Mouse (Mus musculus) CH12.LX (cell line): ENCODE results near the gene Plxdc1. TPM values are rescaled to one million over a fixed set of nuclear protein-coding genes. Genes with fewer than 3 reads are reported as not detected.
A peak's percentile ranks its signal among the peaks of the same experiment; 100 is the strongest.

ENCODE experiments used
- DNase-seq: peaks from one replicate; pipeline ENCODE4 v3.0.0-alpha.2; 2013; ENCODE audit errors: extremely low read depth
- H3K27ac ChIP-seq: 2 replicates; pipeline ENCODE4 v1.5.1; 2012; ENCODE audit warnings: low read depth, mild to moderate bottlenecking, control low read depth, moderate library complexity; ENCODE audit not compliant: insufficient read depth
- H3K27me3 ChIP-seq: replicated peaks from 2 replicates; pipeline ENCODE3; 2012; ENCODE audit warnings: inconsistent platforms
- H3K36me3 ChIP-seq, 2 experiments: replicated peaks in 1 of 2; 2 replicates each; pipeline versions ENCODE3 to v1.6.1; 2012; ENCODE audit warnings: inconsistent platforms in 1 of 2, low read length in 1 of 2, mild to moderate bottlenecking in 1 of 2, mixed read lengths in 1 of 2, moderate library complexity in 1 of 2; ENCODE audit not compliant: control insufficient read depth in 1 of 2, insufficient read depth in 1 of 2
- H3K4me1 ChIP-seq, 2 experiments: 2 replicates each; pipeline ENCODE4 v1.6.1; 2012; ENCODE audit warnings: inconsistent platforms in 1 of 2, moderate library complexity in 1 of 2; ENCODE audit not compliant: insufficient read depth in 2 of 2, control insufficient read depth in 1 of 2
- H3K4me2 ChIP-seq: 2 replicates; pipeline ENCODE4 v1.6.1; 2012; ENCODE audit warnings: low read depth, mild to moderate bottlenecking, control low read depth; ENCODE audit not compliant: poor library complexity, insufficient read depth, severe bottlenecking
- H3K4me3 ChIP-seq, 3 experiments: fragments of 150-350 bp in 1 of 3; sonication (generic) in 1 of 3; replicated peaks in 1 of 3; 2 replicates each; pipeline versions ENCODE3 to v1.5.1; 2011 to 2012; ENCODE audit warnings: low read depth in 2 of 3, low read length in 2 of 3, mild to moderate bottlenecking in 2 of 3, moderate library complexity in 2 of 3, control low read depth in 1 of 3, improper control_type of control experiment in 1 of 3, inconsistent platforms in 1 of 3, mixed read lengths in 1 of 3; ENCODE audit not compliant: poor library complexity in 1 of 3
- H3K79me2 ChIP-seq: replicated peaks from 2 replicates; pipeline ENCODE4 v1.6.1; 2012; ENCODE audit warnings: mild to moderate bottlenecking, moderate library complexity; ENCODE audit not compliant: control insufficient read depth, poor library complexity, insufficient read depth, severe bottlenecking; ENCODE audit errors: extremely low read depth
- H3K9ac ChIP-seq: 2 replicates; pipeline ENCODE4 v1.6.1; 2012; ENCODE audit warnings: low read depth, mild to moderate bottlenecking, control low read depth, moderate library complexity; ENCODE audit not compliant: insufficient read depth
- H3K9me3 ChIP-seq: replicated peaks from 2 replicates; pipeline ENCODE3; 2012; ENCODE audit warnings: low read length, inconsistent platforms, mixed read lengths
- CHD1 ChIP-seq: IDR thresholded peaks from 2 replicates; pipeline ENCODE4 v1.6.1; 2012; ENCODE audit warnings: low read depth, low read length, improper control_type of control experiment, inconsistent platforms
- E2F4 ChIP-seq: IDR thresholded peaks from 2 replicates; pipeline ENCODE4 v1.6.1; 2011; ENCODE audit warnings: low read depth, low read length, improper control_type of control experiment; ENCODE audit not compliant: insufficient replicate concordance
- ELF1 ChIP-seq: IDR thresholded peaks from 2 replicates; pipeline ENCODE4 v1.6.1; 2014; ENCODE audit warnings: low read depth, mild to moderate bottlenecking, inconsistent platforms, low read length, improper control_type of control experiment
- HCFC1 ChIP-seq: IDR thresholded peaks from 2 replicates; pipeline ENCODE4 v1.6.1; 2012; ENCODE audit warnings: low read depth, mild to moderate bottlenecking, inconsistent platforms, low read length, improper control_type of control experiment
- MAFK ChIP-seq: IDR thresholded peaks from 2 replicates; pipeline ENCODE4 v1.6.1; 2011; ENCODE audit warnings: low read length, improper control_type of control experiment; ENCODE audit not compliant: insufficient replicate concordance
- MAX ChIP-seq: IDR thresholded peaks from 2 replicates; pipeline ENCODE4 v1.6.1; 2011; ENCODE audit warnings: low read length, improper control_type of control experiment
- MAZ ChIP-seq: IDR thresholded peaks from 2 replicates; pipeline ENCODE4 v1.6.1; 2012; ENCODE audit warnings: low read depth, mild to moderate bottlenecking, inconsistent platforms, low read length, improper control_type of control experiment, moderate library complexity
- NRF1 ChIP-seq: IDR thresholded peaks from 2 replicates; pipeline ENCODE4 v1.6.1; 2014; ENCODE audit warnings: low read depth, mild to moderate bottlenecking, inconsistent platforms, low read length, improper control_type of control experiment, moderate library complexity
- POLR2AphosphoS2 ChIP-seq: IDR thresholded peaks from 2 replicates; pipeline ENCODE4 v1.6.1; 2011; ENCODE audit warnings: low read depth, low read length, improper control_type of control experiment
- RCOR1 ChIP-seq: conservative IDR thresholded peaks from 2 replicates; pipeline ENCODE4 v1.6.1; 2012; ENCODE audit warnings: low read depth, mild to moderate bottlenecking, inconsistent platforms, low read length, improper control_type of control experiment
- TBP ChIP-seq: conservative IDR thresholded peaks from 2 replicates; pipeline ENCODE4 v1.6.1; 2011; ENCODE audit warnings: low read depth, low read length, improper control_type of control experiment
- ZNF384 ChIP-seq: IDR thresholded peaks from 2 replicates; pipeline ENCODE4 v1.6.1; 2012; ENCODE audit warnings: low read depth, low read length, improper control_type of control experiment, inconsistent platforms
- dilution Hi-C: fragments of 300-500 bp; cut with MboI; formaldehyde crosslinking; loops from 2 replicates; pipeline ENCODE4 v1.14.3; 2020; ENCODE audit warnings: low sequenced_read_pairs; ENCODE audit not compliant: extremely low pct_unique_long_range_greater_than_20kb, extremely low pct_ligation_motif_present
- in situ Hi-C: fragments of 300-500 bp; cut with MboI; formaldehyde crosslinking; loops from 3 replicates; pipeline ENCODE4 v1.14.3; 2019; ENCODE audit warnings: low sequenced_read_pairs, low pct_ligation_motif_present, low pct_unique_long_range_greater_than_20kb, mixed read lengths
- polyA plus RNA-seq: library from polyadenylated mRNA; unstranded; fragments of >175 nt; gene quantifications from 2 replicates; pipeline ENCODE4 v1.2.1, GENCODE M21; 2012; ENCODE audit warnings: low read depth; ENCODE audit not compliant: insufficient read length
- total RNA-seq, 2 experiments: library from RNA; depleted of rRNA; stranded (reverse); fragments of 300-350 nt in 1 of 2; fragments of >200 nt in 1 of 2; gene quantifications; 2 replicates each; pipeline ENCODE4 v1.2.3; 2012 to 2014

Gene Plxdc1
- total and polyA plus RNA-seq, 3 experiments, result 0.04 TPM; not detected in 2

GRCm38 (mm10) chr11:98026570-98027296, 40.5 kb upstream of the Plxdc1 start, which contains the start of gene Rpl19 (continued):
- TF ChIP-seq CHD1 (peak; percentile 100), RCOR1 (peak; percentile 24; the same call in 1 of the 2 replicates), NRF1 (peak; percentile 98), E2F4 (no peak), MAZ (0 out of 2 replicates have a peak, but pooled peaks have one; percentile 25), TBP (peak; percentile 97), ZNF384 (no peak), HCFC1 (peak; percentile 83), ELF1 (peak; percentile 98)

- in situ Hi-C loops (loop anchor here (5.0 kb wide), 2 partner anchors 34 to 56 kb away; no protein-coding TSS in a partner anchor), dilution Hi-C loops (no loop called here)
- Histone ChIP-seq H3K4me3 (peak overlapping the region; percentile 55 to 98 (median 92)), H3K79me2 (peaks cover 23% of the 10 kb centered on the region), H3K27ac (peak overlapping the region; percentile 22; the same call in 1 of the 2 replicates), H3K9ac (peak overlapping the region; percentile 94), H3K4me1 (peaks cover 16 to 51% of the 10 kb centered on the region in 2 experiments), H3K27me3 (peaks cover 11% of the 10 kb centered on the region), H3K4me2 (peak overlapping the region; percentile 64), H3K9me3 (no peaks in the 10 kb centered on the region), H3K36me3 (peaks cover 31 to 34% of the 10 kb centered on the region in 2 experiments)
- TF ChIP-seq MAFK (no peak), MAX (no peak), POLR2AphosphoS2 (no peak)
- no peak for DNase-seq
These were observed 40.0 kb upstream of the Plxdc1 start for GRCm38 (mm10) chr11:98026248-98026569.

DNA sequence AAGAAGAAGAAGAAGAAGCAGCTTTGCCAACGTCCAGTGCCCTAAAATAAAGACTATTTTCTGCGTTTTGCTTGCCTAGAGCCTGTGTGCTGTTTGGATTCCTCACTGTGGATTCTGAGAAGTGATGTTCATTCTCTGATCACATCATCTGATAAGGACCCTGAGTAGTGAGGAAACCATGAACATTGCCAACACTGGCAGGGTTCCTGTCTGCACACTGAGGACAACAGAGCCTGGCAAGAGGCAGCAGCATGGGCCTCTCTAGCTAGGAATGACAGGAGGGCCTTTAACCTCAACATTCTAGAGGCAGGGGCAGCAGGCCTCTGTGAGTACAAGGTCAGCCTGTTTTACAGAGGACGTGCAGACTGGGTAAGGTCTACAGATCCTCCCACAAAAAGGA, 38.3 kb upstream of the Plxdc1 start:
- Histone ChIP-seq H3K9me3 (no peaks in the 10 kb centered on the region), H3K79me2 (peaks cover 23% of the 10 kb centered on the region), H3K9ac (no peak overlapping the region), H3K4me2 (no peak overlapping the region), H3K36me3 (peaks cover 15 to 18% of the 10 kb centered on the region in 2 experiments), H3K27ac (no peak overlapping the region), H3K4me1 (peaks cover 20 to 59% of the 10 kb centered on the region in 2 experiments), H3K4me3 (no peak overlapping the region), H3K27me3 (peaks cover 22% of the 10 kb centered on the region)
- DNase-seq, result no peak
- in situ Hi-C loops, result no loop called here
- TF ChIP-seq ZNF384, result no peak
- dilution Hi-C loops, result no loop called here
